Mouse (Mus musculus): ENCODE measurements around the gene Gm11627.

GRCm38 (mm10) chr11:102567157-102567556 lies 12.1 kb downstream of the Gm11627 start:
- TF ChIP-seq POLR2A (IDR thresholded peaks at IDR 0.05; ENCODE audit: low read depth, low read length), result no peak
- no peak for TF ChIP-seq CTCF (conservative IDR thresholded peaks at IDR 0.05; ENCODE audit: insufficient read depth, insufficient read length, low read depth, low read length)

Data from kidney, adult 2 months (tissue).